Mouse (Mus musculus): ENCODE measurements around the gene Ncor1.

Ncor1 gene

DNA sequence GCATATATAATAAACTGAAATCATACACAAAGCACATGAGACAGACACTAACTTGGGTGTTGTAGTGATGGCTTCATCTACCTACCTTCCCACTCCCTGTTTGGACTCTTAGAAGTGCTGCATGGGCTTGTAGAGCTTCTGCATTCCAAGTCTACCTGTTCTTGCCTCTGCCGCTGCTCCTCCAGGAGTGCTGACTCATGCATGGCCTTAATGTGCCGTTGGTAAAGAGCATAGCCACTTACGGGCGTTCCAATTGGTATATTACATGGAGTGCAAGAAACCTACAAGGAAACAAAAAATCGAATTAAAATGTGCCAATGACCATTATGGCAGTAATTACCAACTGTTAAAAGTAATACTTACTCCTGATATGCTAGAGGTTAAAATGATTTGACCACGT, 91.5 kb downstream of the Ncor1 start:
- DNase-seq (ENCODE audit: low read depth, low spot score), result no peak

DNA sequence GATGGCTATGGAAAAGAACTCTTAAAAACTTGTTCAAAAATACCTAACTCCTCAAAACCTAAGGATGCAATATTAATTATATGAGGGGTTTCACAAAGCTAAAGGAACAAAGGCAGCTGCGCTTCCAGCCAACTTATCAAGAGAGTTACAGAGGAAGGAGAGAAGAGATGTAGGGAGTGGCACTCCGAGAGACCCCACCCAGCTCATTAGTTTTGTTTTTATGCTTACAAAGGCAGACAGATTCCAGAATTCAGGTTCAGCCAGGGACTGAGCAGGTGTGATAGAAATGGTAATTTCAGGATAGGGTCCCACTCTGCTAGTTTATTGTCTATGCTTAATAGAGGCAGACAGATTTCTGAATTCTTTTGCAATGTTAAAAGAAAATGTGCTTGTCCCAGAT, 103.1 kb downstream of the Ncor1 start:
- no peak for DNase-seq (ENCODE audit: low read depth, low spot score)

DNA sequence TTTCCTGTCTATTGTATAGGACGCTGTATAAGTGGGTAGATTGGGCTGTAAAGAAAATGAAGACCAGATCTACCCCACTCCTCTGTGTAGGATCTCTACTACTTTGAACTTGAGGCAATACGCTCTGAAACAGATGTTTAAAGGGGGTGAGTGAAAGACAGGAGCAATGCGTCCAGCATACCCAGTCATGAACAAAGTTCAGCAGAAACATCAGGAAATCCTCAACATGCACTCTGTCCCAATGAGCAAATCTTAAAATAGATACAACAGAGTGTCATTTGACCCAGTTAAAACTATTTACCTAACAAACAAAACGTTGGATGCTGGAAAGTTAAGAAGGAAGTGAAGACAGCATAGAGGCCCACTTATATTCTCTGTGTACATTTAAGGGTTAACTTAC, 106.4 kb downstream of the Ncor1 start:
- no peak for DNase-seq (ENCODE audit: low read depth, low spot score)

DNA sequence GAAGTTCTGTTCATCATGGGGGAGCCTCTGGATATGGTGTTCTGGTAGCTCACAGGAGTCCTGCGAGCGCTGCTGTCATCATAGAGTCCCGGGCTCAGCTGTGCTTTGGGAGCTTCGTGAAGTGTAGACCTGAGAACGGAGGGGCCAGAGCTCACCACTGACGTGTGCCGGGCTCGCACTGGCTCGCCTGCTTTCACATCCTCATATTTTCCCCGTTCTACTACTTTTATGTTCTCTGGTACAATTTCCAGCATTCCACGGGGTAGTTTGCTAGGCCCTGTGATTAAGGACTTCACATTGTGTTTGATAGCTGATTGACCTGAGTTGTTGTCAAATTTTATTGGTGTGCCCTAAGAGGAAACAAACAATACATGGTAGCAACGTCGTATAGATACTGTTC, 115.3 kb downstream of the Ncor1 start:
- no peak for DNase-seq (ENCODE audit: low read depth, low spot score)

DNA sequence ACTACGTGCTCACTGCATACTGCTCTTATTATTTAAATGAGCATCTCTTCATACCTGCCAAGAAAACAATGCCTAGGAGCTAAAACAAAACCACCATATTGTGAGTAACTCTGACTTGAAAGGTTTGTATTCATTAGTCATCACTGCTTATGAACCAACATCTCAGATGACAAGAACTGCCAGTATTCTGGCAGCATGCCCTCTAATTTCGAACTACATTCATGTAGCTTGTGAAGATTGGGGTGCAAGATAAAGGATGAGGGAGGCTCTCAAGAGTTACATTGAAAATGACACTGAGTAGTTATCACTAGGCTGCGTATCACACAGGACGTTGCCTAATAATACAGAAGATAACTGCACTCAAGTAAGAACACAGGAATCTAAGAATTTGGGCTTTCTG, 126.1 kb downstream of the Ncor1 start:
- peak; percentile 71 for DNase-seq (ENCODE audit: low read depth, low spot score)

DNA sequence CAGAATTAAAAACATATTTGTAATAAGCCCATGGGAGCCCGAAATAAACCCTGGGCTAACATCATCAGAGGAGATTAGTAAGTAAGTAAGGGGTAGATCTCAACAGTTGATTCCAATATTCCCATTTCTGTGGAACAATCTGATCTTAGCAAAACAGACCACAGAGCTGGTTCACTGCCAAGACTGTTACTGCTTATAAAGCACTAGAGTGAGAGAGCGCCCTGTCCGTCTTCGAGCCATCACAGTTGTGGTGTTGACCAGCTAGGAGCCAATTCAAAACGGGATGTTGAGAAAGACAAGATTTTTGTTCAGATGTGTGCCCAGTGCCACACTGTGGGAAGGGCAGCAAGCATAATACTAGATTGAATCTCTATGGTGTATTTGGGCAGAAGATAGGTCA, 127.2 kb downstream of the Ncor1 start:
- DNase-seq (ENCODE audit: low read depth, low spot score), result no peak

DNA sequence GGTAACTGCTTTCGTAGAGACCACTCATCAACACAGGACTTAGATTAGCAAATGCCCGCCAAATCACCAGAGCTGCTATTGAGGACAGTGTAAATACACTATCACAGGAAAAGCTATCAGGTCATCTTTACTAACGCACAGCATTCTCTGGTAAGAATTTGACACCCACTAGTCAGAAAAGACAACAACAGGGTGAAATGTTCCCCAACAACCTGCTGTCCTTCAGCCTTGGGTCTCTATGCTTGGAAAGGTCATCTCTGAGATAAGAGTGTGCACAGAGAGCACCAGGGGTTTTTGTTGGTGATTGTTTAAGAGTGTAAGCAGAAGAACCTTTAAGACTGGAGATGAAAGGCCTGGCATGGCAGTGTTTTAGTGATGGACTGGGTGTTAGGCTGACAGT, 134.7 kb downstream of the Ncor1 start:
- DNase-seq (ENCODE audit: low read depth, low spot score), result no peak

DNA sequence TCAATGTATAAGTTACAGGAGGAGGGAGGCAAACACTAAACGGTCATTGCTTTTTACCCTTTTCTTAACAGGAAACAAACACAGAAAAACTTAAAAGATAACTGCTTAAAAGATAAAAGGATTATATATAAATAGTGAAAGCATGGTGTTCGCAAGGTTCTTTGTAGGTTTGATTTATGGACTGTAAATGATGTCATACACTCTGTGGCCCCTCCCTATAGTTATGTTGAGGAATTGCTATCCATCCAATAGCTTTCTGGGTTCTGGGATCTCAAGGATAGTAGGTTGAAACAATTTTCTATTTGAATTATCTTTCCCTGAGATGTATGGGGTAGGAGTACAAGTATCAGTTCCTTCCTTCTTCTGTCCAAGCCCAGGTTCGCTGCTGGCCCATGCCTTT, 138.2 kb downstream of the Ncor1 start:
- DNase-seq (ENCODE audit: low read depth, low spot score), result no peak

DNA sequence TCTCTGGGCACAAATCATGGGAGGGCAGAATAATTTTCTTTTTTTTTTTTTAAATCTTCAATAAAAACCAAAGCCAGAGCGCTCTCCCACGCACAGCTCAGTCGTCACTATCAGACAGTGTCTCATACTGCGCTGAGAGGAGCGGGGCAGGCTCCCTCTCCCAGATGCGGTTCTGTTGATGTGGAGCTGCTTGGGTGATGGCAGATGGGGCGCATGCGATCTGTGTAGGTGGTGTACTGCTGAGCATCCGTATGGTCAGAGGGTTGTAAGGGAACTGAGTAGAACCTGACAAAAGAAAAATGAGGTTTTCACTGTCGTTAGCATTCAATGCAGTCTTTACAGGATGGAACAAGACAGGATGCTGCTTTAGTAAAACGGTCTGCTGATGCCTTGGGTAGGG, 140.6 kb downstream of the Ncor1 start:
- DNase-seq (ENCODE audit: low read depth, low spot score), result no peak

DNA sequence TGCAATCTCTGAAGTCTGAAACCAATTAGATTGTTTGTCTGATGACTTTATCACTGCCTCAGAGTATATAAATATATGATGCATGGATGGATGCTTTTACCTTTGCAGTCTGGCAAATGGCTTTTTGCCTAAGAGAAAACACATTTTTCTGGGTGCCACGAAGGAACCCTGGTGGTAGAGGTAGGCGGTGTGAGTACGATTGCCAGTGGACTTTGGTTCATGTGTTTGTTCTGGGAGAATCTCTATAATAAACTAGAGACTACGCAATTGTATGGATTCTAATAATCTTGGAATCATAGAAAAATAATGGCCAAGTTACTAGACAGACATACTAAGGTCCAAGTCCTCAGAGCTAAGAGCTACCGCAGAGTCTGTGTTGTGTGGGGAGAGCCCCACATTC, 143.4 kb downstream of the Ncor1 start:
- no peak for DNase-seq (ENCODE audit: low read depth, low spot score)

DNA sequence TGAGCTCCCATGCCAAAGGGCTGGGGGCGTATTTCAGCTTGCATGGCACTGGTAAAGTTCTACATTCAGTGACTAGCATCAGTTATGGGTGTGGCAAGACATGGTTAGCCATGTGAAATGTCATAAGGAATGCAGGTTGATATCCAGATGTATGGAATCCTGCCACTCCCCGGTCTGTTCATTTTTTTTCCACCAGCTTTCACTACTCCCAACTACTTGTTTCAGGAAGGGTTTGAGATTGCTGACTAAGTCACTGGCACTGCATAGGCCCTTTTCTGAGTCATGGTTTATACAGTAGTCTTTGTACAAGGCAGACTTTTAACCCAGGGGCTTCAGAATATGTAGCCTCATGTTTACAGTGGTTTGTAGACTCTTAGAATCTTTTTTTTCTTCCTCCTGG, 149.0 kb downstream of the Ncor1 start:
- DNase-seq (ENCODE audit: low read depth, low spot score), result peak; percentile 89

DNA sequence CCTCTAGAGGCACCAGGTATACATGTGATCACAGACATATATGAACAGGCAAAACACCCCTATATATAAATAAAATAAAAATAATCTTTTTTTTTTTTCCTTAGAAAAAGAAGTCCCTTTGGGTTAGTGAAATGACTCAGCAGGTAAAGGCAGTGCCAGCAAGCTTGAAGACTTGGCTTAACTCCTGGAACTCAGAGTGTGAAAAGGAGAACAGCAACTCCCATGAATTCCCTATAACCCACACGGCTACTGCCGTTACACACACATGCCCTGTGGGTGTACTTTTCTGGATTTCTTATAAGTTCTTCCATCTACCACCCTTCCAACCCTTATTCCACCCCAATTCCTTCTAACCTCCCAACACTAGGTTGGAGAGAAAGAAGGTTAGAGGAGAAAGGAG, 152.5 kb downstream of the Ncor1 start:
- peak; percentile 20 for DNase-seq (ENCODE audit: low read depth, low spot score)

DNA sequence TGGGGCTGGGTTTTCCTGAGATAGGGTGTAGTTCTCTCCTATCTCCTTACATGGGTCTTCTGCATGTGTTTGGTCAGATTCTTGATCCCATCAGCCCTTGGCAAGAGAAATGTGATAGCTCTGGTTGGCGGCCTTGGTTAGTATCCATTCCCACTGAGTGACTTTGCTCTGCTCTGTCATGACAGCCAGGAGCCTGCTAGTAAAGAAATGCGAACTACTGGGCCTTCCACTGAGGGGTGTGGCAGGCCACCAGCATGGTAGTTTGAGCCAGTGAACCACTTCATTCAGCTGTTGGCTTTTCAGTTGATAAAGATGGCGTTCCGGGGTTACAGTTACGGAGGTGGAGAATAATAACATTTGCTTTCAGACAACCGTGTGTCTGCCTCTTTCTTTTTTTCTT, 159.5 kb downstream of the Ncor1 start:
- DNase-seq (ENCODE audit: low read depth, low spot score), result no peak

DNA sequence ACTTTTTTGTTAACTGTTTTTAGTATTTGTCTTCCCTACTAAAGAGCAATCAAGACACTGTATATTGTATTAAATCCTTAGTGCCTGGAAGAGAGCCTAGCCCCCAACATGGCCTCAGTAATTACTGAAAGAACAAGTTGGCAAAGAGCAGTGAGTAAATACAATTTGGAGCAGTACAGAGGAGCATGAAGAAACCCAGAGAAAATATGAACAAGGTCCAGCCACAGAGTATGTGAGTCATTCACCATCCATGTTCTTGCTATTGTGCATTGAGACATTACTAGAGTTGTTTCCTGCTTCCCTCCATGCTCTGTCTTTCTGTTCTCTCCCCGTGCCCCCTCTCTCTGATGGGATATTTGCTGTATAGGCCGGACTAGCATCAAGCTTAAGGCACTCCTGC, 164.2 kb downstream of the Ncor1 start:
- peak; percentile 42 for DNase-seq (ENCODE audit: low read depth, low spot score)

DNA sequence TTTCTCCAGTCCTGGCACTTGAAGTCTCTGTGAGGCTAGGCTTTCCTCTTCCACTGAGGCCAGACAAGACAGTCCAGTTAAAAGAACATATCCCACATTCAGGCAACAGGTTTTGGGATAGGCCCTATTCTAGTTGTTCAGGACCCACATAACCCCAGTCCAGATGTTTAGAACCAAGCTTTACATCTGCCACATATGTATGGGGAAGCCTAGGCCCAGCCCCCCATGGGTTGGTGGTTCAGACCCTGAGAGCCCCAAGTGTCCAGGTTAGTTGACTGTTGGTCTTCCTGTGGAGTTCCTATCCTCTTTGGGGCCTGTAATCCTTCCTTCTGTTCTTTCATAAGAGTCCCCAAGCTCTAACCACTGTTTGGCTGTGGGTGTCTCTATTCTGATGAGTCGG, 170.6 kb downstream of the Ncor1 start:
- DNase-seq (ENCODE audit: low read depth, low spot score), result no peak

DNA sequence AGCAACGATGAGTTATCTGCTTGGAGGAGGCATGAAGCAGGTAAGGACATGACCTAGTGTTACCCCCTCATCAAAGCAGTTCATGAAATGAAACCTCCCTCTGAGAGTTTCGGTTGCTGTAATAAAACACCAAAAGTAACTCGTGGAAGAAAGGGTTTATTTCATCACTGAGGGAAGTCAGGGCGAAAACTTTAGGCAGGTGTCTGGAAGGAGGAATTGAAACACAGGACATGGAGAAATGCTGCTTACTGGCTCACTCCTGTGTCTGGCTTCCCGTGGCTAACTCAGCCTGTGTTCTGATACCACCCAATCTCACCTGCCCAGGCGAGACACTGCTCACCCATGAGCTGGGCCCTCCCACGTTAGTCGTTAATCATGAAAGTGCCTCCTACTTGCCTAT, 173.3 kb downstream of the Ncor1 start:
- no peak for DNase-seq (ENCODE audit: low read depth, low spot score)

DNA sequence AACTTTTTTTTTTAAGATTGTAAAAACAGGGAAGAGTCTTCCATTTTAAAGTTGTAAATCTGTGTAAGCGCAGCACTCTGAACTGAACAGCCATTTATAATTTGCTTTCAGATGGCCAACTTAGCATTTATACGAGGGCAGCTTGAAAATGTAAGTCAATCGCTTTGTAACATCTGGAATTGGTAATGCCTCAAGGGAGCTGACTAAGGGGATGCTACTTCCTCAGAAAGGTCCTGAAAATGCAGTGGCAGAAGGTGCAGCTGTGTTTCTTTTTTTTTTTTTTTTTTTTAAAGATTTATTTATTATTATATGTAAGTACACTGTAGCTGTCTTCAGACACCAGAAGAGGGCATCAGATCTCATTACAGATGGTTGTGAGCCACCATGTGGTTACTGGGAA, 174.3 kb downstream of the Ncor1 start:
- peak; percentile 19 for DNase-seq (ENCODE audit: low read depth, low spot score)

DNA sequence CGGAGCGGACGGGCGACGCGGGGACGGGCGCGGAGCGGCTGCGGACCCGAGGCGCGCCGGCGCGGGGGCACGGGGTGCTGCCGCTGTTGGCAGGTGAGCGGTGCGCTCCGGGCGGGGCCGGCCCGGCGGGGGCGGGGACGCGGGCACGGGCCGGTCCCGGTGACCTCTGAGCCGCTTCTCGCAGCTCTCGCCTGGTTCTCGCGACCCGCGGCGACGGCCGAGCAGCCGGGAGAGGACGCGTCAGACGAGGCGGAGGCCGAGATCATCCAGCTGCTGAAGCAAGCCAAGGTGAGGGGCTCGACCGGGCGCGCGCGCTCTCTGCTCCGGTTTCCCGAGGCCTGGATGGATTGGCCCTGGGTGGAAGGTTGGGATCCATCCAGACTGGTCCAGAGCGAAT, 176.7 kb downstream of the Ncor1 start:
- DNase-seq (ENCODE audit: low read depth, low spot score), result peak; percentile 65

DNA sequence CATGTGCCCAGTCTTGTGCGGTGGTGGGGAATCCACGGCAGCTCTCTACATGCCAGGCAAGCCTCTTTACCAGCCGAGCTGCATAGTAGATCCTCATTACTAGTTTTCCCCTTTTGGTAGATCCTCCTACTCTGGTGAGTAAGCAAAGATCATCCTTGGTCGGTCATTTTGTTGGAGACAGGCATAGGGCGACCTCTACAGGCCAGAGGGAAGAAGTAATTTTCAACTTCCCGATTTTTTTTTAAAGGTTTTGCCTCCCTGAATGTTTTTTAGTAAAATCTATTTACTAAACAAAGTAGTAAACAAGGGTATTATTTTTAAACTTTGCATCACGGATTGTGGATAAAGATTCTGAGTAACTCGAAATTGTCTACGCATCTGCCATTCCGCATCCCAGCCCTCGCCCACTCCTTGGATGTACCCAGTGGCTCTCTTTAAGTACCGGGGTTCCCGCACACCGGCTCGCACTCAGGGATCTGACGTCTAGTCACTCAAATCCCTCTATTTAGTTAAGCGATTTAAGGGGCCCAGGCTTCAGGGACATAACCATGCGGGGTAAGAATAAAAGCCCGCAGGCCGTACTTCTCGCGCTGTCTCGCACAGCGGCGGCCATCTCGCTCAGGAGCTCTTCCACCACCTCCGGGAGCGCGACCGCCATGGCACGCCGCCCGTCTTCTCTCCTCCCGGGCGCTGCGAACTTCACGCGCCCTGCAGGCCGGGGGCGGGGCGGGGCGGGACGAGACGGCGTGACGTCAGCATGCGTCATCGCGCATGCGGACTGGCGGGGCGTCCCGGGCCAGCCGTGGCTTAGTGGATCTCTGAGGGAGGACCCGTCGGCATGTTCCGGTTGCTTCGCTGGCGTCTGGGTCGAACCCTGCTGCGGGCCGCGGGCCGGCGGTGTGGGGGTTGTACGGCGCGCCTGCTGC, 177.4 kb downstream of the Ncor1 start, which contains the start of the genes Zswim7 and Ttc19:
TSS of gene Zswim7 (minus strand) at position 701 of the 926 bp plus-strand sequence.
TSS of gene Ttc19 (plus strand) at position 799 of the 926 bp plus-strand sequence.
- DNase-seq (ENCODE audit: low read depth, low spot score), result peak; percentile 90

DNA sequence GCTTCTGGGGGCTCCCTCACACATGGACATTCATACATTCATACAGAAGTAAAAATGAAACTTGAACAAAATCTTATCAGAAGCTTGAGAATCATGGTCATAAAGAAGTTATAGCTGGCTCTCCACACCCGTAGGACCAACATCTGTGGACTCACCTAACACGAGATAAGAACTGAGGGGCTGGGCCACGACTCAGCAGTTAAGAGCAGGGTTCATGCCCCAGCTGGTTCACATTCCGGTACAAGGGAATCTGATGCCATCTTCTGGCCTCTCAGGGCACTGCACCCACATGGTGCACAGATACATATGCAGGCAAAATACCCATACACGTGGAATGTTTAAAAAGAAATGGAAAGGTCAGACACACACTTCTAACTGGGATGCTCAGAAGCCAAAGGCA, 180.3 kb downstream of the Ncor1 start:
- DNase-seq (ENCODE audit: low read depth, low spot score), result peak; percentile 90

DNA sequence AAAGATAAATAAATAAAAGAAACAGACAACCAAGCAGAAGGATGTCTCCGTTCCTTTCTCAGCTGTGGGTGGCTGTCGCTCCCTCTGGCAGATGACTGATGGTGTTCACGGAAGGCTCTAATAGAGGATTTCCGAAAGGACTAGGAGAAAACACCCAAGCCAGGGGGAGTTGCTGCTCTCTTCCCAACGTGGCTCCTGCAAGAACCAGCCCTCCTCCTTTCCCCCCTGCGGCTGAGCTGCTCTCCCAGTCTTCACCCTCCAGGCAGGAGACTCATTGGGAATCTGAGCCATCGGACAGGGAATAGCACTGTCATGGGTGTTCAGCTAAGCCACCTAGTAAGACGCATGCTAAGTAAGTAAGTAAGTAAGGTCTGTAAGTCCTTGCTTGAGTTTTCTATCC, 181.3 kb downstream of the Ncor1 start:
- DNase-seq (ENCODE audit: low read depth, low spot score), result no peak

DNA sequence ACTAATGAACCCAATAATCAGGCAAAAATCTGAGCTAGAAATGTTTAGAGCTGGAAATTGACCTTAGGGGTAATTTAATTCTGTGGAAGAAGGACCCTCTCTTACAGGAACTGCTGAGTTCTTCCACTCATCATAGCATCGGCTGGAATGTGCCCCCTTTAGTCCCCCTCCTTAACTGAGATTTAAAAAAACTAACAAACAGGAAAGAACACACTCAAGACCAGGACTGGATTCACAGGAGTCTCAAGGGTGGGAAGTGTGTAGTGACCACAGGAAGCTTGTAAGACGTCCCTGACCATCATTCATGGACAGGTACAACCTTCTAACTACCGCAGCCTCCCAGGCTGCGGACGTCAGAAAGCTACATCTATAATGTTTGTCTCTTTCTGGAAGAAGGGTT, 187.5 kb downstream of the Ncor1 start:
- DNase-seq (ENCODE audit: low read depth, low spot score), result no peak

DNA sequence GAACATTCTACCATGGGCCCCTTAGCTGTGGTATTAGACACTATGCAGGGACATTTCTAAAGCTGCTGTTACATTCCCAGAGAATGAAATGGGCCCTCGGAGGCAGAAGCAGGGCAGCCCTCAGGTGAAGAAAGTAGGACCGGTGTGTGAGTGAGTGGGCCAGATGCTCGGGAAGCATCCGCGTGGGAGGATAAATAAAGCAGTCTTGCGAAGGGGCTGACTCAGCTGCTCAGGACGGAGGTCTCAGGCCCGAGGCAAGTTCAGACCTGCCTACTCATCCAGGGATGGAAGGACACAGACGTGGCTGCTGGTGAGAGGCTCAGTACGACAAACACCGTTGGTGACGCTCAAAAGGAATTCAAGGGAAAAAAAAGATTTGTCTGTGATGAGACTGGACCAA, 189.2 kb downstream of the Ncor1 start:
- no peak for DNase-seq (ENCODE audit: low read depth, low spot score)

DNA sequence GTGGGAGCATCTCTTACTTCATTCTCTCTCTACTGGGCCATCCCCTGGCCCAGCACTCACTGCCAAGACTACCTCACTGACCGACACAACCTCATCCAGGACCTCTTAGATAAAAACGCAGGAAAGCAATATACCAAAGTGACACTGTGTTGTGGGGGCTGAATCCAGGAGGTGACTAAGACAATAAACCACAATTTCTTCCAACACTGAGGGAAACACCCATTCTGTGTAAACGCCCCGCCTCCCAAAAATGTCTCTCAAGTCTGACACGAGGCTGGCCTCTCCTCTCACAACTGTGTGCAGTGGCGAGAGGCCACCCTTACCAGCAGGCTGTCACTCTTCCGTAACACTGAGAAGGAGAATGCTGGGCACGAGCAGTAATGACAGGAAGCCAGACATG, 190.0 kb downstream of the Ncor1 start:
- peak; percentile 56 for DNase-seq (ENCODE audit: low read depth, low spot score)
